Mouse (Mus musculus): ENCODE results near the gene Tmem273.

The Tmem273 gene

GRCm38 (mm10) chr14:32814961-32815360 is 29.2 kb downstream of the Tmem273 start:
- DNase-seq = no peak

- DNase-seq = no peak
Measured at GRCm38 (mm10) chr14:32816533-32816932, 30.8 kb downstream of the Tmem273 start.

GRCm38 (mm10) chr14:32817258-32817657 is 31.5 kb downstream of the Tmem273 start:
- DNase-seq = no peak

GRCm38 (mm10) chr14:32819297-32819696 is 33.5 kb downstream of the Tmem273 start:
- DNase-seq = no peak

- no peak for DNase-seq
Measured at GRCm38 (mm10) chr14:32822812-32823211, 37.0 kb downstream of the Tmem273 start.

GRCm38 (mm10) chr14:32823861-32824260 is 38.1 kb downstream of the Tmem273 start:
- no peak for DNase-seq

- DNase-seq = no peak
Measured at GRCm38 (mm10) chr14:32824267-32825150, 38.7 kb downstream of the Tmem273 start.

- peak; percentile 60 for DNase-seq
Measured at GRCm38 (mm10) chr14:32825426-32826032, 39.8 kb downstream of the Tmem273 start.

- no peak for DNase-seq
Measured at GRCm38 (mm10) chr14:32827165-32827564, 41.4 kb downstream of the Tmem273 start.

- DNase-seq = no peak
Measured at GRCm38 (mm10) chr14:32827994-32828650, 42.4 kb downstream of the Tmem273 start.

GRCm38 (mm10) chr14:32833847-32834246 is 48.1 kb downstream of the Tmem273 start, which contains the start of gene Fam170b:
Gene Fam170b (plus strand): TSS chr14:32833962.
- no peak for DNase-seq

GRCm38 (mm10) chr14:32835181-32835580 is 49.4 kb downstream of the Tmem273 start:
- no peak for DNase-seq

GRCm38 (mm10) chr14:32835596-32835995 is 49.8 kb downstream of the Tmem273 start:
- DNase-seq = no peak

GRCm38 (mm10) chr14:32836191-32836590 is 50.4 kb downstream of the Tmem273 start:
- no peak for DNase-seq

GRCm38 (mm10) chr14:32842052-32842451 is 56.3 kb downstream of the Tmem273 start:
- no peak for DNase-seq

- no peak for DNase-seq
Measured at GRCm38 (mm10) chr14:32854059-32854458, 68.3 kb downstream of the Tmem273 start.

- DNase-seq = no peak
Measured at GRCm38 (mm10) chr14:32856246-32856645, 70.5 kb downstream of the Tmem273 start.

- peak; percentile 33 for DNase-seq
Measured at GRCm38 (mm10) chr14:32856681-32857328, 71.0 kb downstream of the Tmem273 start, which contains the start of gene Vstm4. Gene Vstm4 (plus strand): TSS chr14:32856756.

- no peak for DNase-seq
Measured at GRCm38 (mm10) chr14:32858361-32858760, 72.6 kb downstream of the Tmem273 start.

- no peak for DNase-seq
Measured at GRCm38 (mm10) chr14:32858941-32859510, 73.3 kb downstream of the Tmem273 start.

- DNase-seq = no peak
Measured at GRCm38 (mm10) chr14:32859831-32860569, 74.2 kb downstream of the Tmem273 start.

- DNase-seq = peak; percentile 30
Measured at GRCm38 (mm10) chr14:32861149-32861581, 75.4 kb downstream of the Tmem273 start.

All from liver (tissue).